Mouse (Mus musculus) liver, postnatal 0 days (tissue): ENCODE measurements at regions not wholly inside any gene's neighbourhood (a gene's known extent, or its start where the extent isn't known, plus 50 kb on each side); places are given as distances from the start of the nearest gene placed in this dataset.

Experiments used
- ATAC-seq: fragments of 200-750 bp; cut with Nextera tagmentation; 2 replicates; pipeline ENCODE4 v1.8.0; 2017; ENCODE audit warnings: mild to moderate bottlenecking, moderate library complexity
- DNase-seq: peaks from one replicate; pipeline ENCODE4 v3.0.0-alpha.2; 2016
- H3K27ac ChIP-seq: fragments of 300-500 bp; sonication (generic); 2 replicates; pipeline ENCODE4 v1.5.1; 2014; ENCODE audit warnings: antibody characterized with exemption, moderate library complexity, mild to moderate bottlenecking, low read depth
- H3K27me3 ChIP-seq: fragments of 300-500 bp; sonication (generic); 2 replicates; pipeline ENCODE4 v1.6.1; 2014; ENCODE audit warnings: low read length, control low read depth, mixed read lengths; ENCODE audit not compliant: insufficient read depth
- H3K36me3 ChIP-seq: fragments of 300-500 bp; sonication (generic); replicated peaks from 2 replicates; pipeline ENCODE4 v1.6.1; 2014; ENCODE audit warnings: mild to moderate bottlenecking, control low read depth, low read length, moderate library complexity, mixed read lengths; ENCODE audit not compliant: insufficient read depth
- H3K4me1 ChIP-seq: fragments of 300-500 bp; sonication (generic); 2 replicates; pipeline ENCODE4 v1.6.1; 2014; ENCODE audit warnings: antibody characterized with exemption, mild to moderate bottlenecking, control low read depth; ENCODE audit not compliant: insufficient read depth
- H3K4me2 ChIP-seq: fragments of 300-500 bp; sonication (generic); 2 replicates; pipeline ENCODE4 v1.6.1; 2014; ENCODE audit warnings: low read depth, mild to moderate bottlenecking, low read length, moderate library complexity, mixed read lengths
- H3K4me3 ChIP-seq: fragments of 300-500 bp; sonication (generic); 2 replicates; pipeline ENCODE4 v1.5.1; 2014; ENCODE audit warnings: low read depth, low read length
- H3K9ac ChIP-seq: fragments of 300-500 bp; sonication (generic); replicated peaks from 2 replicates; pipeline ENCODE4 v1.6.1; 2014; ENCODE audit warnings: mild to moderate bottlenecking, moderate library complexity
- H3K9me3 ChIP-seq: fragments of 300-500 bp; sonication (generic); 2 replicates; pipeline ENCODE4 v1.6.1; 2016; ENCODE audit warnings: mild to moderate bottlenecking, control low read depth, low read length, mixed read lengths
- CTCF ChIP-seq: sonication (generic); IDR thresholded peaks from 2 replicates; pipeline ENCODE4 v1.5.1; 2016; ENCODE audit warnings: antibody characterized with exemption, low read depth
- EP300 ChIP-seq: IDR thresholded peaks from 2 replicates; pipeline ENCODE4 v1.6.1; 2016; ENCODE audit warnings: antibody characterized with exemption, low read depth, mild to moderate bottlenecking
- WGBS: fragments of 180-500 bp; shearing (Covaris S2); extraction: QIAGEN DNeasy Blood & Tissue Kit; methylation state at CpG from one replicate; pipeline ENCODE4 v1.1.7; 2014; ENCODE audit not compliant: insufficient replicate concordance; 5-methylcytosine and 5-hydroxymethylcytosine counted together

- H3K4me2 ChIP-seq: no peak overlapping the region
- no peak overlapping the region for H3K27ac ChIP-seq
- no peaks in the 10 kb centered on the region for H3K4me1 ChIP-seq
- no peak overlapping the region for H3K4me3 ChIP-seq
- no peak for TF ChIP-seq CTCF
- no peak for TF ChIP-seq EP300
- no peak overlapping the region for H3K9ac ChIP-seq
- WGBS: 82% methylated on average over 5 of the region's 5 CpGs
- H3K27me3 ChIP-seq: no peaks in the 10 kb centered on the region
- H3K9me3 ChIP-seq: no peaks in the 10 kb centered on the region
- ATAC-seq (no peak), DNase-seq (no peak)
- no peaks in the 10 kb centered on the region for H3K36me3 ChIP-seq
These were observed 114.9 kb upstream of the Rnaseh2b start for GRCm38 (mm10) chr14:62177509-62177908.

- DNase-seq (no peak), ATAC-seq (no peak)
- no peak overlapping the region for H3K4me2 ChIP-seq
- no peaks in the 10 kb centered on the region for H3K9me3 ChIP-seq
- H3K36me3 ChIP-seq: no peaks in the 10 kb centered on the region
- H3K27ac ChIP-seq: no peak overlapping the region
- TF ChIP-seq EP300 (no peak), CTCF (no peak)
- H3K4me3 ChIP-seq: no peak overlapping the region
- H3K27me3 ChIP-seq: no peaks in the 10 kb centered on the region
- 65% methylated on average over 11 of the region's 11 CpGs for WGBS
- no peaks in the 10 kb centered on the region for H3K4me1 ChIP-seq
- no peak overlapping the region for H3K9ac ChIP-seq
These were observed 105.0 kb upstream of the Rnaseh2b start for GRCm38 (mm10) chr14:62187360-62187759.

DNA sequence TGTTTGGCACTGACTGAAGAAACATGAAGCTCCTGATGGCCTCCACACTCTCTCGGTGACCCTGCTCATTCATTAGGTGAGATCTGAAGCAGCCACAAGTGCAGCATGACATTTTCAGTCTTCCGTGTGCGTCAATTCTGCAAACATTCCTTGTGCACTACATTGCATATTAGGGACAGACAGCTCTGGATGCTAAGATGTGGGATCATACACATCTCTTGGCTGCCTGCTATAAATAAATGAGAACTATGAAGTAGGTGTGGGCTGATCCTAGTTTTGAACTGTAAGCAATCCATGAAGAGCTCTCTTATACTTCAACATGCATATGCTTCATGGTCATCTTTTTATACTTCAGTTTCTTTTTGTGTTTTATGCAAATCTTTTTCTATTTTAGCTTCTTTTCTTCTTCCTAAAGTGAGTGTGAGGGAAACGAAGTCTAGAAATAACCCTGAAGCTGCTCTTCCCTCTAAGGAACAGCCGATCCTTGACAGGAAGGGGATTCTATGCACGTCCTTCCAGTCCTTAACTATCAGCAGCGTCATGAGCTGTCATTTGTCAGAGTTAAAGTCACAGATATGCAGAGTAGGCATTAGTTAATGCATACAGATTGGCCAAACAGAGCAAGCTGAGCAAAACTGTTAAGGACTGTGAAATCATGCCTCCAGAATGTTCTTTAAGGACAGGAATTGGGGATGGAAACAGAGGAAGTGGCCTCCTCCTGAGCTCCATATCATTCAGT lies 104.1 kb upstream of the Rnaseh2b start:
- 58% methylated on average over 7 of the region's 7 CpGs for WGBS
- Histone ChIP-seq H3K4me1 (no peaks in the 10 kb centered on the region), H3K36me3 (no peaks in the 10 kb centered on the region), H3K27ac (no peak overlapping the region), H3K4me3 (no peak overlapping the region), H3K4me2 (no peak overlapping the region), H3K9me3 (no peaks in the 10 kb centered on the region), H3K9ac (no peak overlapping the region), H3K27me3 (no peaks in the 10 kb centered on the region)
- no peak for DNase-seq
- ATAC-seq: no peak
- TF ChIP-seq EP300: no peak
- no peak for TF ChIP-seq CTCF

DNA sequence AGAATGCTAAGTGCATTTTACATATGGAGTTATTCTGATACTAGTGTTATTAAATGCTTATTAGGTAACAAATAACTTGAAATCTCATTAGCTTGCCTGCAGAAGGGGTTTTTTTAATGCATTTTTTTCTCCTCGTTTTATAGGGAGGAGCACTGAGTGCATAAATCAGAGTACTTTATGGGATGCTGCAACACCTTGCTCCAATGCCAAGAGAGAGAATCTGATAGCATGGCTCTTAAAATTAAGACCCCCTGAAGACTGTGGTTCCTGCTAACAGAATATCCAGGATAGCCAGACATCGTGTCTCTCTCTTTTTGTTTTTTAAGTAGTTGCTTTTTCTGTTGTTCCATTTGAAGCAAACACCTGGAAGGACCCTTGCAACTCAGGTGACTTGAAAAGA lies 100.8 kb upstream of the Rnaseh2b start:
- no peak overlapping the region for H3K4me3 ChIP-seq
- H3K4me2 ChIP-seq: no peak overlapping the region
- H3K36me3 ChIP-seq: no peaks in the 10 kb centered on the region
- no peaks in the 10 kb centered on the region for H3K9me3 ChIP-seq
- ATAC-seq: no peak
- no peaks in the 10 kb centered on the region for H3K4me1 ChIP-seq
- no peak for TF ChIP-seq CTCF
- TF ChIP-seq EP300: no peak
- no peak for DNase-seq
- H3K9ac ChIP-seq: no peak overlapping the region
- no peak overlapping the region for H3K27ac ChIP-seq
- no peaks in the 10 kb centered on the region for H3K27me3 ChIP-seq
- 63% methylated on average over 2 of the region's 2 CpGs for WGBS

- no peaks in the 10 kb centered on the region for H3K36me3 ChIP-seq
- ATAC-seq (no peak), DNase-seq (no peak)
- no peaks in the 10 kb centered on the region for H3K9me3 ChIP-seq
- TF ChIP-seq CTCF: no peak
- H3K4me2 ChIP-seq: no peak overlapping the region
- H3K4me3 ChIP-seq: no peak overlapping the region
- WGBS: 71% methylated on average over 8 of the region's 8 CpGs
- H3K27ac ChIP-seq: no peak overlapping the region
- H3K27me3 ChIP-seq: no peaks in the 10 kb centered on the region
- no peak overlapping the region for H3K9ac ChIP-seq
- H3K4me1 ChIP-seq: no peaks in the 10 kb centered on the region
These were observed 99.6 kb upstream of the Rnaseh2b start for GRCm38 (mm10) chr14:62192814-62193213.

DNA sequence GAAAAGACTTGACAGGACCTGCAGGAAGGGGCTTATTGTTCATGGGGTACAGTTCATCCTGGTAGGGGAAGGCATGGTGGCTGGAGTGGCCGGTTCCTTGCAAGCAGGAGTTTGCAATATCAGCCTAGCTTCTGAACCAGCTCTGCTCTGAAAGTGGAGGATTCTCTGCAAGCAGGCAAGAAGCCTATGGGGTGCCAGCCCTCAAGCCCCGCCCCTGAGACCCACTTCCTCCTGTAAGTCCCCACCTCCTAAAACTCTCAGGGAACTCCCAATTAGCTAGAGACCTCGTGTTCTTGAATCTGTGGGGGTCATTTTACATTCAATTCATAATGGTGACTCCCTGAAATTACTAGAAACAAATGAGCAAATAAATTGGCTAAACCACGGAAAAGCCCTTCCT lies 99.0 kb upstream of the Rnaseh2b start:
- Histone ChIP-seq H3K27me3 (no peaks in the 10 kb centered on the region), H3K36me3 (no peaks in the 10 kb centered on the region), H3K9me3 (no peaks in the 10 kb centered on the region), H3K4me1 (no peaks in the 10 kb centered on the region), H3K4me3 (no peak overlapping the region), H3K4me2 (no peak overlapping the region), H3K27ac (no peak overlapping the region), H3K9ac (no peak overlapping the region)
- ATAC-seq: no peak
- no peak for DNase-seq
- TF ChIP-seq CTCF (no peak), EP300 (no peak)
- 32% methylated on average over 4 of the region's 4 CpGs for WGBS

- no peak for DNase-seq
- Histone ChIP-seq H3K27me3 (no peaks in the 10 kb centered on the region), H3K9me3 (no peaks in the 10 kb centered on the region), H3K27ac (no peak overlapping the region), H3K9ac (no peak overlapping the region), H3K4me1 (no peaks in the 10 kb centered on the region), H3K36me3 (no peaks in the 10 kb centered on the region), H3K4me3 (no peak overlapping the region), H3K4me2 (no peak overlapping the region)
- ATAC-seq: no peak
- TF ChIP-seq CTCF (no peak), EP300 (no peak)
- 61% methylated on average over 4 of the region's 4 CpGs for WGBS
These were observed 95.6 kb upstream of the Rnaseh2b start for GRCm38 (mm10) chr14:62196776-62197175.
